Mouse (Mus musculus) limb, embryonic 14.5 days (tissue): ENCODE data around the gene Il4ra. TPM values are rescaled to one million over a fixed set of nuclear protein-coding genes. Genes with fewer than 3 reads are reported as not detected.

ENCODE experiments used
- ATAC-seq: fragments of 200-750 bp; cut with Nextera tagmentation; 2 replicates; pipeline ENCODE4 v1.8.0; 2017; ENCODE audit warnings: low read depth, moderate number of reproducible peaks, moderate TSS enrichment; ENCODE audit not compliant: low FRiP score
- DNase-seq: peaks from one replicate; pipeline ENCODE4 v3.0.0-alpha.2; 2015; ENCODE audit warnings: low spot score
- H3K27ac ChIP-seq: fragments of 300-500 bp; sonication (generic); replicated peaks from 2 replicates; pipeline ENCODE4 v1.5.1; 2014; ENCODE audit warnings: low read depth, mild to moderate bottlenecking, low read length, moderate library complexity, mixed read lengths
- H3K27me3 ChIP-seq: fragments of 300-500 bp; sonication (generic); 2 replicates; pipeline ENCODE4 v1.6.1; 2014; ENCODE audit warnings: low read length, mixed read lengths; ENCODE audit not compliant: control insufficient read depth, insufficient read depth
- H3K36me3 ChIP-seq: fragments of 300-500 bp; sonication (generic); 2 replicates; pipeline ENCODE4 v1.6.1; 2014; ENCODE audit warnings: mild to moderate bottlenecking, low read length, moderate library complexity, mixed read lengths; ENCODE audit not compliant: control insufficient read depth, insufficient read depth
- H3K4me1 ChIP-seq: fragments of 300-500 bp; sonication (generic); 2 replicates; pipeline ENCODE4 v1.6.1; 2014; ENCODE audit warnings: antibody characterized with exemption, low read length, mixed read lengths; ENCODE audit not compliant: control insufficient read depth, insufficient read depth
- H3K4me2 ChIP-seq: fragments of 300-500 bp; sonication (generic); replicated peaks from 2 replicates; pipeline ENCODE4 v1.6.1; 2014; ENCODE audit warnings: low read depth, mild to moderate bottlenecking, low read length, moderate library complexity; ENCODE audit not compliant: severe bottlenecking
- H3K4me3 ChIP-seq: fragments of 300-500 bp; sonication (generic); replicated peaks from 2 replicates; pipeline ENCODE4 v1.5.1; 2014; ENCODE audit warnings: low read length
- H3K9ac ChIP-seq: fragments of 300-500 bp; sonication (generic); 2 replicates; pipeline ENCODE4 v1.6.1; 2014; ENCODE audit warnings: mild to moderate bottlenecking, low read depth, low read length, moderate library complexity; ENCODE audit not compliant: severe bottlenecking
- H3K9me3 ChIP-seq: fragments of 300-500 bp; sonication (generic); 2 replicates; pipeline ENCODE4 v1.6.1; 2016; ENCODE audit warnings: low read length; ENCODE audit not compliant: control insufficient read depth
- POLR2A ChIP-seq: fragments of 200-500 bp; IDR thresholded peaks from 2 replicates; pipeline ENCODE4 v1.8.0; 2012; ENCODE audit warnings: inconsistent platforms, mild to moderate bottlenecking, moderate library complexity, borderline replicate concordance; ENCODE audit not compliant: insufficient read depth, insufficient read length; ENCODE audit errors: extremely low read depth
- WGBS: fragments of 180-500 bp; shearing (Covaris S2); extraction: QIAGEN DNeasy Blood & Tissue Kit; methylation state at CpG from one replicate; pipeline ENCODE4 v1.1.7; 2014; 5-methylcytosine and 5-hydroxymethylcytosine counted together
- polyA plus RNA-seq, 2 experiments: library from polyadenylated mRNA; depleted of rRNA in 1 of 2; stranded (reverse) in 1 of 2; unstranded in 1 of 2; fragments of >200 nt; fragmentation: Nextera tagmentation in 1 of 2; extraction: Ambion mirVana in 1 of 2; gene quantifications; 2 replicates each; pipeline versions ENCODE4 v1.2.1 to v1.2.3; 2012 to 2014

The Il4ra gene
- polyA plus RNA-seq, 2 experiments = 7.3 to 8.6 TPM

DNA sequence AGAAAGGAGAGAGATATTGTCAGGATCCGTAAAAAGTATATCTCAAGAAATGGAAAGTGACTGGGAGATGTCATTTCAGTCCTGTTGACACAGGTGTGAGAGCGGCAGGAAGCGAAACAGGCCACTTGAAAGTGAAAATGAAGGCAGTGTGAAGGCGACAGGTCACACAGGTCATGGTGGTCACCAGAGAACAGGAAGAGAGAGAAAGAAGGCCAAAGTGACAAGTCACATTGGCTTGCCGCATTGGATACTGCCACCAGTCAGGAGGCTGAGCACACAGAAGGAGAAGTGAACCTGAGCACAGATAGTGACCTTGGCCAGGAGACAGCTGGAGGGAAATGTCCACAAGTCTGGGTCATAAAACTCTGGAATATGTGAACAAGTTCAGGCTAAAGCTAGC lies 40.5 kb upstream of the Il4ra start:
- H3K4me2 ChIP-seq = no peak overlapping the region
- no peak for TF ChIP-seq POLR2A
- no peak overlapping the region for H3K27ac ChIP-seq
- DNase-seq (no peak), ATAC-seq (no peak)
- H3K27me3 ChIP-seq = no peaks in the 10 kb centered on the region
- H3K36me3 ChIP-seq = no peaks in the 10 kb centered on the region
- H3K4me3 ChIP-seq = no peak overlapping the region
- 85% methylated on average over 5 of the region's 5 CpGs for WGBS
- no peaks in the 10 kb centered on the region for H3K9me3 ChIP-seq
- peaks cover 15% of the 10 kb centered on the region for H3K4me1 ChIP-seq
- H3K9ac ChIP-seq = no peak overlapping the region

GRCm38 (mm10) chr7:125511852-125512251 lies 40.1 kb upstream of the Il4ra start:
- 59% methylated on average over 2 of the region's 2 CpGs for WGBS
- no peak for ATAC-seq
- no peaks in the 10 kb centered on the region for H3K36me3 ChIP-seq

GRCm38 (mm10) chr7:125515081-125515853 lies 36.7 kb upstream of the Il4ra start:
- 62% methylated on average over 5 of the region's 5 CpGs for WGBS
- ATAC-seq = peak; percentile 65; the same call in 1 of the 2 replicates
- no peak overlapping the region for H3K4me3 ChIP-seq
- H3K9ac ChIP-seq = no peak overlapping the region
- no peaks in the 10 kb centered on the region for H3K27me3 ChIP-seq
- H3K4me2 ChIP-seq = no peak overlapping the region
- no peaks in the 10 kb centered on the region for H3K9me3 ChIP-seq
- no peaks in the 10 kb centered on the region for H3K36me3 ChIP-seq
- peaks cover 15% of the 10 kb centered on the region for H3K4me1 ChIP-seq
- no peak for TF ChIP-seq POLR2A
- H3K27ac ChIP-seq = peak overlapping the region; percentile 62; the same call in 1 of the 2 replicates
- DNase-seq = peak; percentile 73

More at GRCm38 (mm10) chr7:125511852-125512251, 40.1 kb upstream of the Il4ra start:
- Histone ChIP-seq H3K27me3 (no peaks in the 10 kb centered on the region), H3K4me2 (no peak overlapping the region), H3K4me3 (no peak overlapping the region), H3K9ac (no peak overlapping the region), H3K27ac (no peak overlapping the region), H3K9me3 (no peaks in the 10 kb centered on the region), H3K4me1 (peaks cover 15% of the 10 kb centered on the region)
- no peak for DNase-seq
- no peak for TF ChIP-seq POLR2A

GRCm38 (mm10) chr7:125516723-125517122 lies 35.2 kb upstream of the Il4ra start:
- Histone ChIP-seq H3K27ac (no peak overlapping the region), H3K9me3 (no peaks in the 10 kb centered on the region), H3K9ac (no peak overlapping the region), H3K4me1 (peaks cover 15% of the 10 kb centered on the region), H3K27me3 (no peaks in the 10 kb centered on the region), H3K36me3 (no peaks in the 10 kb centered on the region), H3K4me3 (no peak overlapping the region), H3K4me2 (no peak overlapping the region)
- 93% methylated on average over 8 of the region's 8 CpGs for WGBS
- TF ChIP-seq POLR2A = no peak
- ATAC-seq (no peak), DNase-seq (no peak)

DNA sequence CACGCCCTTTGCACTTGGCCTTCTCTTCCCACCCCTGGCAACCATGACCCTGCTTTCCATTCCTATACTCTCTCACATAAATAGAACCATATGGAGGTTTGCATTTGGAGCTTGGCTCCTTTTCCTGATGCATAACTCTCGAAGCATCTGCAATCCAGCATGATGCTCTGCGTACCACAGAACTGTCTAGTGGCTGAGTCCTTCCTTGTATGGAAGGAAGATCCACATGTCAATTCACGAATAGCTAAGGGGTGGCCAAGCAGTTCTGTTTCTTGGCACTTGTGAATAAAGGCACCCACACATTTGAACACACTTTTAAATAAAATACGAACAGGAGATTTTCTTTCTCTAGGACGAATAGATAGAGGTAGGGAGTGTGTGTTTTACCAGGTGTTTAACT lies 34.5 kb upstream of the Il4ra start:
- DNase-seq (no peak), ATAC-seq (no peak)
- Histone ChIP-seq H3K4me2 (no peak overlapping the region), H3K4me1 (peaks cover 15% of the 10 kb centered on the region), H3K9me3 (no peaks in the 10 kb centered on the region), H3K36me3 (no peaks in the 10 kb centered on the region), H3K27me3 (no peaks in the 10 kb centered on the region), H3K27ac (no peak overlapping the region), H3K9ac (no peak overlapping the region), H3K4me3 (no peak overlapping the region)
- WGBS = 72% methylated on average over 6 of the region's 6 CpGs
- no peak for TF ChIP-seq POLR2A
